ENCODE assay signal across 25 mouse cellular contexts in genomic region chr5:148017371-148017770, GRCm38 (mm10).
"Had no signal": no experiment of that assay in that cellular context is flagged by ENCODE, and none has a peak within 500 bp of the region (broad histone marks: within the 10 kb centered on the region; RNA-seq: fewer than 3 reads in every experiment).

No protein-coding gene starts in this region.

- H3K36me3 ChIP-seq: limb, embryonic 10.5 days; limb, embryonic 13.5 days; liver, embryonic 12.5 days; liver, embryonic 15.5 days; lung, embryonic 15.5 days; midbrain, embryonic 12.5 days; neural tube, embryonic 13.5 days; stomach, embryonic 15.5 days had no signal

- H3K27ac ChIP-seq: kidney, postnatal 0 days; layer of hippocampus, adult 2 months; limb, embryonic 10.5 days; limb, embryonic 13.5 days; liver, embryonic 12.5 days; liver, embryonic 15.5 days; lung, embryonic 15.5 days; midbrain, embryonic 12.5 days; neural tube, embryonic 13.5 days; stomach, embryonic 15.5 days had no signal

- H3K9me3 ChIP-seq: limb, embryonic 10.5 days; limb, embryonic 13.5 days; liver, embryonic 15.5 days; lung, embryonic 15.5 days; midbrain, embryonic 12.5 days; neural tube, embryonic 13.5 days; stomach, embryonic 15.5 days had no signal

- H3K4me3 ChIP-seq: layer of hippocampus, adult 2 months; limb, embryonic 10.5 days; limb, embryonic 13.5 days; liver, embryonic 12.5 days; liver, embryonic 15.5 days; lung, embryonic 15.5 days; megakaryocyte, embryonic 14.5 days; midbrain, embryonic 12.5 days; myocyte; neural tube, embryonic 13.5 days; stomach, embryonic 15.5 days had no signal

- H3K9ac ChIP-seq: limb, embryonic 13.5 days; liver, embryonic 12.5 days; liver, embryonic 15.5 days; lung, embryonic 15.5 days; midbrain, embryonic 12.5 days; neural tube, embryonic 13.5 days; stomach, embryonic 15.5 days had no signal

- H3K27me3 ChIP-seq: limb, embryonic 13.5 days; liver, embryonic 12.5 days; liver, embryonic 15.5 days; lung, embryonic 15.5 days; megakaryocyte, embryonic 14.5 days; midbrain, embryonic 12.5 days; neural tube, embryonic 13.5 days; stomach, embryonic 15.5 days had no signal

- H3K4me1 ChIP-seq: limb, embryonic 10.5 days; limb, embryonic 13.5 days; liver, embryonic 12.5 days; liver, embryonic 15.5 days; lung, embryonic 15.5 days; megakaryocyte, embryonic 14.5 days; midbrain, embryonic 12.5 days; neural tube, embryonic 13.5 days; stomach, embryonic 15.5 days had no signal

- H3K4me2 ChIP-seq: limb, embryonic 13.5 days; liver, embryonic 12.5 days; liver, embryonic 15.5 days; lung, embryonic 15.5 days; midbrain, embryonic 12.5 days; neural tube, embryonic 13.5 days; stomach, embryonic 15.5 days had no signal

- ATAC-seq: intestine, postnatal 0 days; liver, embryonic 12.5 days had no signal

- DNase-seq: kidney, adult 2 months; kidney, postnatal 25 days; layer of hippocampus, adult 9-11 months; liver; lung, adult 18-20 months; lung, postnatal 10 days; lung, postnatal 36 days; right cerebral cortex, adult 18-20 months; right cerebral cortex, postnatal 14 days; right cerebral cortex, postnatal 4 days; spleen, adult 18-20 months; thymus, postnatal 25 days had no signal
